Mouse (Mus musculus) MEL (cell line): ENCODE data around the gene Lipc.

Source experiments
- CTCF ChIP-seq, 3 experiments: IDR thresholded peaks in 2 of 3; conservative IDR thresholded peaks in 1 of 3; 2 replicates each; pipeline ENCODE4 v1.5.1; 2011 to 2012; ENCODE audit warnings: low read length in 3 of 3, low read depth in 2 of 3, mild to moderate bottlenecking in 2 of 3, improper control_type of control experiment in 1 of 3, inconsistent platforms in 1 of 3, mixed read lengths in 1 of 3, moderate library complexity in 1 of 3; ENCODE audit not compliant: control insufficient read depth in 1 of 3, insufficient read depth in 1 of 3, poor library complexity in 1 of 3, severe bottlenecking in 1 of 3
- MYC ChIP-seq: IDR thresholded peaks from 2 replicates; pipeline ENCODE4 v1.6.1; 2011; ENCODE audit warnings: low read depth, mild to moderate bottlenecking, low read length, improper control_type of control experiment, moderate library complexity
- NRF1 ChIP-seq: IDR thresholded peaks from 2 replicates; pipeline ENCODE4 v1.6.1; 2014; ENCODE audit warnings: low read depth, mild to moderate bottlenecking, inconsistent platforms, low read length, improper control_type of control experiment, moderate library complexity; ENCODE audit not compliant: poor library complexity, insufficient read depth, severe bottlenecking
- POLR2A ChIP-seq, 2 experiments: IDR thresholded peaks; 2 replicates each; pipeline ENCODE4 v1.6.1; 2011 to 2012; ENCODE audit warnings: low read length in 2 of 2, mild to moderate bottlenecking in 2 of 2, control low read depth in 1 of 2, improper control_type of control experiment in 1 of 2, low read depth in 1 of 2, moderate library complexity in 1 of 2; ENCODE audit not compliant: control insufficient read depth in 1 of 2, insufficient read depth in 1 of 2, poor library complexity in 1 of 2
- TAL1 ChIP-seq: IDR thresholded peaks from 2 replicates; pipeline ENCODE4 v1.6.1; 2012; ENCODE audit warnings: mild to moderate bottlenecking, inconsistent platforms, low read length, moderate library complexity, mixed read lengths
- TCF12 ChIP-seq: IDR thresholded peaks from 2 replicates; pipeline ENCODE4 v1.6.1; 2014; ENCODE audit warnings: low read depth, mild to moderate bottlenecking, inconsistent platforms, low read length, improper control_type of control experiment, moderate library complexity
- ZMIZ1 ChIP-seq: IDR thresholded peaks from 2 replicates; pipeline ENCODE4 v1.6.1; 2012; ENCODE audit warnings: low read depth, mild to moderate bottlenecking, inconsistent platforms, low read length, improper control_type of control experiment, moderate library complexity

DNA sequence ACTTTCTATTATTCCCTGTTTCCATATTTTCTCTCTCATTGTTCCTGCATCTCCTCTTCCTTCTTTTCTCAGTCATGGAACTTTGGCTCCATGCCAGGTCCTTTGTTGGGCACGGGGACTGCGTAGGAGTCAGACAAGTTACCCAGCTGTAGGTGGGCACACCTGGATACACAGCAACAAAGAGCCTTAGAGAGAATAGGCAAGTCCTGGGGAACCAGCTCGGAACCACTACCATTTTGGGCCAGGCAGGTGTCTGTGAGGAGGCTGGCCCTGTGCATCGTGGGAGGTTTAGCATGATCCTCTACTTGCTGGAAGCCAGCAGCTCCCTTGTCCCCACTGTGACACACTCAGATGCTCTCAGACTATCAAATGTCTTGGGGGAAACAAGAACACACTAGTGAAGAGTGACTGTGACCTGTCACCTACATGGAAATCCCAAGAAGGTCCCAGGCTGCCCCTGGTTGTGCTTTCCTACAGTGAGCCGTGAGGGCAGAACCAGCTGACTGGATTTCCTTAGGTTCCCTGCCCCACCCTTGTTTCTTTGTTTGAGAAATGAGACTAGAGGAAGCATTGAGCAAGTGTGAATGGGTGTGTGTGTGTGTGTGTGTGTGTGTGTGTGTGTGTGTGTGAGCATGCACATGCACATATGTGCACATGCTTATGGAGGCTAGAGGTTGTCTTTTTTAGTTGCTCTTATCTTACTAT lies 82.7 kb downstream of the Lipc start:
- TF ChIP-seq CTCF (IDR thresholded peaks at IDR 0.05 in 2 of 3, conservative IDR thresholded peaks at IDR 0.05 in 1 of 3; ENCODE audit: control insufficient read depth in 1 of 3, insufficient read depth in 1 of 3, low read depth in 2 of 3, low read length in 3 of 3, poor library complexity in 1 of 3, severe bottlenecking in 1 of 3) (no peak), NRF1 (no peak), ZMIZ1 (no peak), POLR2A (IDR thresholded peaks at IDR 0.05; ENCODE audit: control insufficient read depth in 1 of 2, insufficient read depth in 1 of 2, low read depth in 1 of 2, low read length in 2 of 2, poor library complexity in 1 of 2) (no peak), TAL1 (no peak), MYC (no peak), TCF12 (no peak)
